Mouse (Mus musculus) testis, adult 2 months (tissue): ENCODE results near the gene Zfhx3. TPM values are rescaled to one million over a fixed set of nuclear protein-coding genes. Genes with fewer than 3 reads are reported as not detected.

Experiments
- H3K27ac ChIP-seq: fragments of 200-500 bp; 2 replicates; pipeline ENCODE4 v1.5.1; 2012; ENCODE audit warnings: low read depth, low read length; ENCODE audit not compliant: control insufficient read depth, insufficient read depth
- H3K27me3 ChIP-seq: fragments of 200-500 bp; 2 replicates; pipeline ENCODE4 v1.6.1; 2012; ENCODE audit warnings: mild to moderate bottlenecking, low read length, moderate library complexity; ENCODE audit not compliant: control insufficient read depth, insufficient read depth
- H3K36me3 ChIP-seq: fragments of 200-500 bp; 2 replicates; pipeline ENCODE4 v1.6.1; 2012; ENCODE audit warnings: mild to moderate bottlenecking, low read length; ENCODE audit not compliant: control insufficient read depth, insufficient read depth
- H3K4me1 ChIP-seq: fragments of 200-500 bp; 2 replicates; pipeline ENCODE4 v1.6.1; 2012; ENCODE audit warnings: low read length; ENCODE audit not compliant: control insufficient read depth, insufficient read depth
- H3K4me3 ChIP-seq: fragments of 200-500 bp; 2 replicates; pipeline ENCODE4 v1.5.1; 2012; ENCODE audit warnings: low read depth, mild to moderate bottlenecking, low read length, moderate library complexity, mixed read lengths; ENCODE audit not compliant: control insufficient read depth
- CTCF ChIP-seq: fragments of 200-500 bp; IDR thresholded peaks from 2 replicates; pipeline ENCODE4 v1.5.1; 2012; ENCODE audit warnings: low read depth, mild to moderate bottlenecking, inconsistent platforms, low read length, moderate library complexity; ENCODE audit not compliant: control insufficient read depth, insufficient read depth, insufficient replicate concordance
- POLR2A ChIP-seq: fragments of 200-500 bp; IDR thresholded peaks from 2 replicates; pipeline ENCODE4 v1.6.1; 2012; ENCODE audit warnings: low read depth, mild to moderate bottlenecking, inconsistent platforms, low read length, moderate library complexity; ENCODE audit not compliant: control insufficient read depth
- polyA plus RNA-seq: library from polyadenylated mRNA; depleted of rRNA; stranded (reverse); fragments of >200 nt; gene quantifications from 2 replicates; pipeline ENCODE4 v1.2.3, GENCODE M21; 2012

The Zfhx3 gene
- polyA plus RNA-seq, 1 experiment, result 11.9 TPM

GRCm38 (mm10) chr8:108754556-108754955 is 812.1 kb downstream of the Zfhx3 start:
- Histone ChIP-seq H3K27ac (peak overlapping the region; percentile 59; the same call in 1 of the 2 replicates), H3K4me1 (no peaks in the 10 kb centered on the region; the same call in 1 of the 2 replicates), H3K4me3 (no peak overlapping the region), H3K27me3 (no peaks in the 10 kb centered on the region), H3K36me3 (no peaks in the 10 kb centered on the region)
- TF ChIP-seq CTCF (no peak), POLR2A (no peak)

- Histone ChIP-seq H3K27me3 (no peaks in the 10 kb centered on the region), H3K4me3 (no peak overlapping the region), H3K36me3 (no peaks in the 10 kb centered on the region), H3K27ac (peak overlapping the region; percentile 44; the same call in 1 of the 2 replicates), H3K4me1 (no peaks in the 10 kb centered on the region; the same call in 1 of the 2 replicates)
- TF ChIP-seq POLR2A (no peak), CTCF (no peak)
These were observed 813.2 kb downstream of the Zfhx3 start for GRCm38 (mm10) chr8:108755400-108756325.

GRCm38 (mm10) chr8:108759511-108760330 is 817.3 kb downstream of the Zfhx3 start:
- no peak overlapping the region for H3K27ac ChIP-seq
- H3K4me3 ChIP-seq, result no peak overlapping the region

GRCm38 (mm10) chr8:108760745-108761144 is 818.3 kb downstream of the Zfhx3 start:
- no peak overlapping the region for H3K4me3 ChIP-seq
- H3K27me3 ChIP-seq, result no peaks in the 10 kb centered on the region
- no peaks in the 10 kb centered on the region for H3K4me1 ChIP-seq
- TF ChIP-seq CTCF, result no peak
- TF ChIP-seq POLR2A, result no peak
- no peaks in the 10 kb centered on the region for H3K36me3 ChIP-seq
- no peak overlapping the region for H3K27ac ChIP-seq

More at GRCm38 (mm10) chr8:108759511-108760330, 817.3 kb downstream of the Zfhx3 start:
- Histone ChIP-seq H3K4me1 (no peaks in the 10 kb centered on the region), H3K36me3 (no peaks in the 10 kb centered on the region), H3K27me3 (no peaks in the 10 kb centered on the region)
- TF ChIP-seq POLR2A (no peak), CTCF (peak; percentile 48; the same call in 1 of the 2 replicates)

- H3K27ac ChIP-seq, result no peak overlapping the region
- no peak overlapping the region for H3K4me3 ChIP-seq
- H3K4me1 ChIP-seq, result no peaks in the 10 kb centered on the region
- TF ChIP-seq CTCF (no peak), POLR2A (no peak)
- H3K27me3 ChIP-seq, result no peaks in the 10 kb centered on the region
- no peaks in the 10 kb centered on the region for H3K36me3 ChIP-seq
These were observed 820.1 kb downstream of the Zfhx3 start for GRCm38 (mm10) chr8:108762567-108762966.

DNA sequence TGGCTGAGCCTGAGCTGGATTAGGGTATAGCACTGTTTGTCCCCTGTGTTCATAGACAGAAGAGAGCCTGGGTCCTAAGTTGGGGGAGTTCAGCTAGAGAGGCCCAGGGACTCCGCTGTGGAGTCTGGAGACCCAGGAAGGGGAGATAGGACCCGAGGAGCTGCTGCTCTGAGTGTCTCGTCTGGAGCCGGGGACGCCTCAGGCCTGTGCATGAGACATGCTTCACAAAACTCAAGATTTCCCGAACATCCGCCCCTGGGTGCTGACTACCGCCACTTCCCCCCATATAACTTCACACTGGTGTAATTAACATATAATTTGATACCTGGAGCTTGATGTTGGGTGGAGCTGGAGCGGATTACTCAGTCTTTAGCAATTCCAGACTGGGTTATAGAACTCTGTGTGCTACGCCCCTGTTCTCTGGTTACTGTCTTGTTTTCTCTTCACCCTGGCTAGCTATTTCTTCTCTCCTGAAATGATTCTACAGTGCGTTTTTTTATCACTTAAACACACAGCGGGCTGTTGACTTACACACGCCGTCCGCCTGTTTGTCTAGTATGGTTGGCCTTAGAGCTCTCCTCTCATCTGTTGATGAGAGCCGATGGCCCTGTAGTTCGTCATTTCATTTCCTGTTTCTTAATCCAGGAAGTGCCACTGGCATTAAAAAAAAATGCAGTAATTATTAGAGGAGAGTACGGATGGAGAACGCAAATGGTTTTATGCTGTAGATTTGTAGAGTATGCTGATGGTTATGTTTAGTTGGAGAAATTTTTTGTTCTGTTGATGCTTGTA is 822.2 kb downstream of the Zfhx3 start:
- Histone ChIP-seq H3K27ac (no peak overlapping the region), H3K4me1 (no peaks in the 10 kb centered on the region), H3K27me3 (no peaks in the 10 kb centered on the region), H3K4me3 (no peak overlapping the region), H3K36me3 (no peaks in the 10 kb centered on the region)
- TF ChIP-seq CTCF (no peak), POLR2A (no peak)
